Mouse (Mus musculus): Measurements from ENCODE around the gene Cfap45. TPM values are rescaled to one million over a fixed set of nuclear protein-coding genes. Genes with fewer than 3 reads are reported as not detected.

Gene Cfap45
- polyA plus RNA-seq, 1 experiment: not detected

DNA sequence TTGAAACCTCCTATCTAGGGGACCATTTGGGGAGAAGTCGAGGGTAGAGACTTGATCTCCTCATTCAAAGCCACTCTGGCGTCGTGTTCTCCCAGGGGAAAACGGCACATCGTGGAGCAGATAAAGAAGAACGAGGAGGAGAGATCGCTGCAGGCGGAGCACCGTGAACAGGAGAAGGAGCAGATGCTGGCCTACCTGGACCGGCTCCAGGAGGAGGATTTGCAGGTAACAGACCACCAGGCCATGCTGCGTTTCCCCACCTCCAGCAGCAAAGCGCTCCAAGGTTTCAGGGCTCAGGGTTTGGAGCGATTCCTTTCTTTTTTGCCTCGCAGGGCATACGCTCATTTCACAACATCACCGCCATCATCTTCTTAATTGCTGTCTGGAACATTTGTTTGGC lies 14.5 kb downstream of the Cfap45 start:
- Histone ChIP-seq H3K27ac (ENCODE audit: insufficient read depth, low read depth, low read length) (no peak overlapping the region), H3K4me1 (ENCODE audit: control insufficient read depth, insufficient read depth, low read length) (peaks cover 14% of the 10 kb centered on the region), H3K4me3 (ENCODE audit: insufficient read depth, low read depth, low read length) (no peak overlapping the region)
- TF ChIP-seq POLR2A (IDR thresholded peaks at IDR 0.05; ENCODE audit: insufficient read depth, low read depth, low read length) (no peak), CTCF (IDR thresholded peaks at IDR 0.05; ENCODE audit: insufficient read depth, low read depth, low read length) (no peak)
- WGBS: 91% methylated on average over 16 of the region's 16 CpGs

DNA sequence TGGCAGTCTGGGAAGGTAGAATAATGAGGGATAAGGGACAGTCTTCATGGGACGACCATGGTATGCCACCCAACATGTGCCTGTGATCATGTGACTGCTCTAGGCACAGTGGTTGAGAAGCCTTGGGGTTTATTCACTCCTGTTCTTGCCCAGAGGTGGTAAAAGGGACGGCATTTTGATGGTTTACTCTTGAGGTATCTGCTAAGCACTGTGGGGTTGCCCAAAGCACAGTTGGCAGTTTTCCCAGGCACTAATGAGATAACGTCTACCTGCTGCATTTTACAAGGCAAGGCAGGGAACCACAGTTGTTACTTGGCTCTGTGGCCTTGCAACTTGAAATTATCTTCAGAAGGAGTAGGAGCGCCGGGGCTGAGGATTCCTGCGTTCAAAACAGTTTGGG lies 19.2 kb downstream of the Cfap45 start:
- TF ChIP-seq POLR2A (IDR thresholded peaks at IDR 0.05; ENCODE audit: insufficient read depth, low read depth, low read length) (no peak), CTCF (IDR thresholded peaks at IDR 0.05; ENCODE audit: insufficient read depth, low read depth, low read length) (no peak)
- Histone ChIP-seq H3K4me3 (ENCODE audit: insufficient read depth, low read depth, low read length) (no peak overlapping the region), H3K4me1 (ENCODE audit: control insufficient read depth, insufficient read depth, low read length) (peaks cover 11% of the 10 kb centered on the region; the same call in 1 of the 2 replicates), H3K27ac (ENCODE audit: insufficient read depth, low read depth, low read length) (no peak overlapping the region)
- WGBS: 48% methylated on average over 6 of the region's 6 CpGs

DNA sequence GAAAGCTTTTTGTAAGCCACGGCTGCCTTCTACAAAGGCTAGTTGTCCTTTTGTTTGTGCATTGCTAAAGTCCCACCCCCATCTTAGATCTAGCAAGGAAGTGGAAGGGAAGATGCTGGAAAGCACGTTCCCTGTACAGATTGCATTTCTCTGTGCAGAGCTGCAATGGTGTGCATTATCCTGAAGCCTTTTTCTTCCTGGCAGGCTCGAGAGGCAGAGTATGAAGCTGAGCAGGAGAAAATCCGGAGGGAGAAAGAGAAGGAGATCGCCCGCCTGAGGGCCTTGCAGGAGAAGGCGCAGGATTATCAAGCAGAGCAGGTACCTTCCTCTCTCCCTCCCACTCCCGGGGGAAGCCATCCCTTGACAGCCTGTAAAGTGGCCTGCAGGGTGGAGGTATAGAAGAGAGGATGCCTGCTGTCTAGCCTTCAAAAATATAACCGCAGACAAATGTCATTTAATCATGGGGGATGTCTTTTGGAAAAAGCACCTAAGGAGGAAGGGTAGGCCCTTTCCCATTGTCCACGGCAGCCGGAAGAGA lies 19.8 kb downstream of the Cfap45 start:
- no peak overlapping the region for H3K27ac ChIP-seq (ENCODE audit: insufficient read depth, low read depth, low read length)
- H3K4me1 ChIP-seq (ENCODE audit: control insufficient read depth, insufficient read depth, low read length): peaks cover 11% of the 10 kb centered on the region; the same call in 1 of the 2 replicates
- WGBS: 49% methylated on average over 11 of the region's 11 CpGs
- H3K4me3 ChIP-seq (ENCODE audit: insufficient read depth, low read depth, low read length): no peak overlapping the region
- no peak for TF ChIP-seq POLR2A (IDR thresholded peaks at IDR 0.05; ENCODE audit: insufficient read depth, low read depth, low read length)
- no peak for TF ChIP-seq CTCF (IDR thresholded peaks at IDR 0.05; ENCODE audit: insufficient read depth, low read depth, low read length)

DNA sequence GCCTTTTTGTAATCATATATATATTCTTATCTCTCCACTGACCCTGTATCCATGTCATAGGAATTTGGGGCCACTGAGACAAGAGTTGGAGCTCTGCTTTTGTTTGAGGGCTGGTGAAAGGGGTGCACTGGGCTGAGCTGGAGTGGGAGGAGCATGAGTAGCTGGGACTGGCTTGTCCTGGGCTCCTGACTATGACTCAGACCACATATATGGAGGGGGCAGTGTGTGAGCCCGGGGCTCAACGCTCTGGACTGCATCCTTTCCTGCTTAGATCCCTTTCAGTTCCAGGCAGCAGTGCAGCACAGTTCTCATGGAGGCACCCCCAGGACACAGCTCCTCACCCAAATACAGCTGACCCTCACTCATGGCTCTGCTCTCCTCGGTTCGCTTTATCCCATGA lies 25.5 kb downstream of the Cfap45 start:
- Histone ChIP-seq H3K27ac (ENCODE audit: insufficient read depth, low read depth, low read length) (no peak overlapping the region), H3K4me3 (ENCODE audit: insufficient read depth, low read depth, low read length) (no peak overlapping the region), H3K4me1 (ENCODE audit: control insufficient read depth, insufficient read depth, low read length) (peaks cover 13% of the 10 kb centered on the region)
- 85% methylated on average over 4 of the region's 4 CpGs for WGBS
- TF ChIP-seq POLR2A (IDR thresholded peaks at IDR 0.05; ENCODE audit: insufficient read depth, low read depth, low read length): no peak
- TF ChIP-seq CTCF (IDR thresholded peaks at IDR 0.05; ENCODE audit: insufficient read depth, low read depth, low read length): no peak

DNA sequence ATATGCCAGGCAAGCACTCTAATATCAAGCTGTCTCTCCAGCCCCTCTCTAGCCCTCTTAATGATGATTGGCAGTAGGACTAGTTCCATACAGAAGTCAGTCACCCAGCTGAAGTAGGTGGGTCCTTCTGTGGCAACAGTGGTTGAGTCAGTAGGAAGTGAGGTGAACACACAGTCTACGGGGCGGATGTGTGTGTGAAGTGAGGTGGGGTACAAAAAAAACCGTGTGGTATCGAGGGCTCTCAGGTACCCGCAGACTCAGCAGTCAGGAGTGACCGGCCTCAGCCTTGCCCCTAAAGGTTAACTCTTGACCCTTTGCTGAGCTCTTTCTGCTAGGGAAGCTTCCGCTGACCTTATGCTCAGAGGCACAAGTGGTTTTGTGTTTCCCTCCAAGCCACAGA lies 27.9 kb downstream of the Cfap45 start:
- Histone ChIP-seq H3K27ac (ENCODE audit: insufficient read depth, low read depth, low read length) (no peak overlapping the region), H3K4me3 (ENCODE audit: insufficient read depth, low read depth, low read length) (no peak overlapping the region)
- WGBS: 81% methylated on average over 7 of the region's 7 CpGs

DNA sequence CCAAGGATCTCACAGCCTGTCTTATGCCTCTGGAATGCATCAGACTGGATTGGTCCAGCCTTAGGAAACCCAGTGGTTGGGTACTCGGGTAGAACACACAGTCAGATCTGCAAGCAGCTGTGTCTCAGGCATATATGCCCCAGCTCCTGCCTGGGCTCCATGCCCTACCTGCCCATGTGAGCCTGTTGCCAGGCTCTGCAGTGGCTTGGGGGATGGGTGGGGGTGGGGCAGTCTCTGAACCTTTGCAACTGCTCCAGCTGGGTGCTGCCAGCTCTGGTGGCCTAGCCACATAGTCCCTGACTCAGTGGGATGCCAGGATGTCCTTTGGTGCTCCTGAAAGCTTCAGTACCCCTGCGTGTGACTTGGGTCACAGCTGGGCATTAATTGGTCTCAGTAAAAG lies 28.7 kb downstream of the Cfap45 start:
- no peak for TF ChIP-seq CTCF (IDR thresholded peaks at IDR 0.05; ENCODE audit: insufficient read depth, low read depth, low read length)
- TF ChIP-seq POLR2A (IDR thresholded peaks at IDR 0.05; ENCODE audit: insufficient read depth, low read depth, low read length): no peak
- Histone ChIP-seq H3K4me1 (ENCODE audit: control insufficient read depth, insufficient read depth, low read length) (peaks cover 11% of the 10 kb centered on the region), H3K4me3 (ENCODE audit: insufficient read depth, low read depth, low read length) (no peak overlapping the region), H3K27ac (ENCODE audit: insufficient read depth, low read depth, low read length) (no peak overlapping the region)
- 52% methylated on average over 2 of the region's 2 CpGs for WGBS

More for the DNA sequence above, 27.9 kb downstream of the Cfap45 start:
- no peak for TF ChIP-seq POLR2A (IDR thresholded peaks at IDR 0.05; ENCODE audit: insufficient read depth, low read depth, low read length)
- no peak for TF ChIP-seq CTCF (IDR thresholded peaks at IDR 0.05; ENCODE audit: insufficient read depth, low read depth, low read length)
- H3K4me1 ChIP-seq (ENCODE audit: control insufficient read depth, insufficient read depth, low read length): peaks cover 11% of the 10 kb centered on the region

DNA sequence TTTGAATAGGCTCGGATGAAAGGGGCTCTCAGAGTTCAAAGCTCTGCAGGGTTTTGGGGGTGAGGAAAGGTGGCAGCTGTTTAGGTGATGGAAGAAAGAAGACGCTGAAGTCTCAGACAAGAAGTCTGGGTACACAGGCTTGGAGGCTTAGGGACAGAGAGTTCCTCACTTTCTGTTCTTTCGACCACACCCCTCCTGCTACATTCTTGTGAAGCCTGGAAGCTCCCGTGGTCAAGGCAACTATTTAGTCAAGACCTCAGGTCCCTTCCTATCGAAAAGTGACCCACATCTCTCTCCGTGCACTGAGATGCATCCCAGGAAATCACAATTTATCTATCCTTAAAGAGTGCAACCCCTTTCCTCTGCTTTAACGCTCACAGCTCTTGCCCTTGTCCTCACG lies 29.1 kb downstream of the Cfap45 start:
- Histone ChIP-seq H3K27ac (ENCODE audit: insufficient read depth, low read depth, low read length) (no peak overlapping the region), H3K4me3 (ENCODE audit: insufficient read depth, low read depth, low read length) (0 out of 2 replicates have a peak overlapping the region, but pooled peaks have one; percentile 24), H3K4me1 (ENCODE audit: control insufficient read depth, insufficient read depth, low read length) (peaks cover 11% of the 10 kb centered on the region)
- TF ChIP-seq POLR2A (IDR thresholded peaks at IDR 0.05; ENCODE audit: insufficient read depth, low read depth, low read length) (no peak), CTCF (IDR thresholded peaks at IDR 0.05; ENCODE audit: insufficient read depth, low read depth, low read length) (no peak)
- WGBS: 28% methylated on average over 8 of the region's 8 CpGs

DNA sequence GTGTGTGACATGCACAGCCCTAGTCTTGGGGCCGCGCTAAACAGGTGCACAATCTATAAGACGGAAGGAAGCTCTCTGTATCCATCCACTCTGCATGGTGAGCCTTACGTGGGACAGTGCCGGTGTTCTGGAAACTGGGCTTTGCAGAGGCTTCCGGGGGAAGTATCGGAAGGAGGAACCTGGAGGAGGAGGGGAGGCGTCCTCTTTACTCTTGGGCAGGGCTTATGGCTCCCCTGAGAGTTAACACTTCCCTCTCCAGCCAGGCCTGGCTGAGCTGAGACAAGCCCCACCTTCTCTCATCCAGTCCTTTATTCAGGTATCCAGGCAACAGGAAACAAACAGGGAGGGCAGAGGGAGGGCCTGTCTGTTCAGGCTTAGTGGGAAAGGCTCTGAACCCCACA lies 29.9 kb downstream of the Cfap45 start:
- Histone ChIP-seq H3K4me3 (ENCODE audit: insufficient read depth, low read depth, low read length) (peak overlapping the region; percentile 24), H3K4me1 (ENCODE audit: control insufficient read depth, insufficient read depth, low read length) (peaks cover 11% of the 10 kb centered on the region), H3K27ac (ENCODE audit: insufficient read depth, low read depth, low read length) (no peak overlapping the region)
- TF ChIP-seq POLR2A (IDR thresholded peaks at IDR 0.05; ENCODE audit: insufficient read depth, low read depth, low read length): no peak
- TF ChIP-seq CTCF (IDR thresholded peaks at IDR 0.05; ENCODE audit: insufficient read depth, low read depth, low read length): no peak
- WGBS: 15% methylated on average over 8 of the region's 8 CpGs

DNA sequence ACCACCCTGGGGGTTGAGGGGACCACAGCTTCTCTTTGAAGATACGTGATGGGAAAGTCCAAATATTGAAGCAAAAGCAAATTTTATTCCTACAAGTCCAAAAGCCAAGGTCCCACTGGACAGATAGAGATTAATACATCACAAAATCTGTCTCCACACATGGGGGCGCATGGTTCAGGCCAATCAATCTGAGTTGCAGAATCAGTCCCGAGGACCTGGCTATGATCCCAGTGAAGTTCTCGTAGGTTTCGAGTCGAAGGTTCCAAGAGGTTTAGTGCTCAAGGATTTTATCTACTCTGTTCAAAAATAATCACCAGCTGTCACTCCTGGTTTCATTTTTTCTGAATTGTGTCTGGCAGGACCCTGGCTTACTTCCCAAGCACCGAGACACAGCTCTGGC lies 30.4 kb downstream of the Cfap45 start:
- no peak overlapping the region for H3K27ac ChIP-seq (ENCODE audit: insufficient read depth, low read depth, low read length)
- TF ChIP-seq POLR2A (IDR thresholded peaks at IDR 0.05; ENCODE audit: insufficient read depth, low read depth, low read length): no peak
- TF ChIP-seq CTCF (IDR thresholded peaks at IDR 0.05; ENCODE audit: insufficient read depth, low read depth, low read length): no peak
- H3K4me3 ChIP-seq (ENCODE audit: insufficient read depth, low read depth, low read length): no peak overlapping the region
- WGBS: 64% methylated on average over 7 of the region's 7 CpGs
- peaks cover 11% of the 10 kb centered on the region for H3K4me1 ChIP-seq (ENCODE audit: control insufficient read depth, insufficient read depth, low read length)

DNA sequence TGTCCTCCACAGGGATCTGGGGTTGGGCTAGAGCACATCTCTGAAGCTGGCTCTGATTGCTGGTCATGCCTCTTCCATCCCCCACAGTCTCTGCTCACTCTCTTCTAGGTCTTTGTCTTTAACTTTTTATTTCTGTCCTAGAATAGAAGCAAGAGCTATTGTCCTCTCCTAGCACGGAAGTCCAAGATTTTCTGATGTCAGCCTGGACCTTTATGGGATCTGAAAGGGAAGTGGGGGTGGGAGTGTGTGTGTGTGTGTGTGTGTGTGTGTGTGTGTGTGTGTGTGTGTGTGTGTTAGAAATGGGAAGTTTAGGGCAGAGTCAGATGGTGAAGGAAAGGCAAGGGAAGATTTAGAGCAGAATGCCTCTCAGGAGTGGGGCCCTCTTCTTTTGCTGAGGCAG lies 32.0 kb downstream of the Cfap45 start:
- H3K4me1 ChIP-seq (ENCODE audit: control insufficient read depth, insufficient read depth, low read length): peaks cover 11% of the 10 kb centered on the region
- WGBS: 64% methylated on average over 1 of the region's 1 CpGs
- H3K27ac ChIP-seq (ENCODE audit: insufficient read depth, low read depth, low read length): no peak overlapping the region
- TF ChIP-seq CTCF (IDR thresholded peaks at IDR 0.05; ENCODE audit: insufficient read depth, low read depth, low read length) (no peak), POLR2A (IDR thresholded peaks at IDR 0.05; ENCODE audit: insufficient read depth, low read depth, low read length) (no peak)
- H3K4me3 ChIP-seq (ENCODE audit: insufficient read depth, low read depth, low read length): no peak overlapping the region

Data from olfactory bulb, adult 2 months (tissue).